Mouse (Mus musculus) mouse embryonic stem cell (cell line): ENCODE results near the gene Rep15.

Experiments used
- in situ Hi-C, 2 experiments: fragments of 300-500 bp; cut with MboI; formaldehyde crosslinking; loops; 1 replicate in 1 of 2; 3 replicates in 1 of 2; pipeline ENCODE4 v1.14.3; 2019 to 2020; ENCODE audit warnings: low sequenced_read_pairs in 2 of 2, low pct_unique_long_range_greater_than_20kb in 1 of 2, mixed read lengths in 1 of 2; ENCODE audit not compliant: unreplicated experiment in 1 of 2

The Rep15 gene

DNA sequence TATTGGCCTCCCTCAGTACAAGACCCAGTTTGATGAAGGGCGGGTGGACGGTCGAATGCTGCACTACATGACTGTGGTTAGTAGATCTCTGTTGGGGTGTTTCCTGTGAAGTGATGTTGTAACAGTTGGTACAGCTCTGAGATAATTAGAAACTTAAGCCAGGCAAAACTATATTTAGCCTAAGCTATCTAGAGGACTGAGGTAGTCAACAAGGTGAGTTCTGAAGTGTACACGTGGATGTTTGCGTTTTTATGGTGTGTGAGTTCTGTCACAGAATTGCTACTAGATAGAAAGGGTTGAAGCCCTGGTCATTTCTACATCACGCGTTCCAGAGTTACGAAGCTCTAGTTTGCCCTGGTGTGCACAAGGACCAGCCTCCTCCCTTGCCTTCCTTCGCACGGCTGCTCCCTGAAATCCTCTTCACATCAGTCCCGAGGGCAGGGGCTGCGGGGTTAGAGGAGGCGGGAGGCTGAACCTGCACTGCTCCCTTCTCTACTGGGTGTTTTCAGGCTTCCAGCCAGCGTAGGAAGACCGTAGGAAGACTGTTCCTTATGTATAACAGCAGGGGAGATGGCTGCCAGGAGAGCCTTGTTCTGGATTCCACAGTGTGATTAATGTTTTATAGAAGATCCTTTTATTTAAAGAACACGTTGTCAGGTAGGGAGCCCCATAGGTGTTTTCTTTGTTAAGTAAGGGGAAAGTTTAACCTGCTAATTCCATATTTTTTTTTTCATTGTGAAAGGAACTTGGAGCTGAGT lies 9.8 kb upstream of the Rep15 start:
- in situ Hi-C loops: loop anchor here in 1 of 2 experiments (25.0 kb wide), 2 partner anchors 215 to 790 kb away; no protein-coding TSS in a partner anchor

DNA sequence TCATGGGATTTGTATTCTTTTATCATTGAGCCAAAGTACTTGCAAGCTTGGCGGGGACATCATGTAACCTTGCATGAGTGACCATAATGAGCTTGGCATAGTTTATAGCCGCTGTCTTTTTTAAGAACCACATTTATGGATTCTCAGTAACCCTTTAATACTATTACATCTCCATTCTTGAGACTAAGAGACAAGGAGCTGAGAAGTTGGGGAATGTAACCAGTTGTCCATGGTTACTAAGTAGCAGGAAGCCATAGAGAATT lies 9.3 kb upstream of the Rep15 start:
- in situ Hi-C loops: loop anchor here in 1 of 2 experiments (25.0 kb wide), 2 partner anchors 214 to 789 kb away; no protein-coding TSS in a partner anchor

- in situ Hi-C loops: loop anchor here in 1 of 2 experiments (25.0 kb wide), 2 partner anchors 214 to 789 kb away; no protein-coding TSS in a partner anchor
Observed at GRCm38 (mm10) chr6:147023568-147023967, 8.8 kb upstream of the Rep15 start.

DNA sequence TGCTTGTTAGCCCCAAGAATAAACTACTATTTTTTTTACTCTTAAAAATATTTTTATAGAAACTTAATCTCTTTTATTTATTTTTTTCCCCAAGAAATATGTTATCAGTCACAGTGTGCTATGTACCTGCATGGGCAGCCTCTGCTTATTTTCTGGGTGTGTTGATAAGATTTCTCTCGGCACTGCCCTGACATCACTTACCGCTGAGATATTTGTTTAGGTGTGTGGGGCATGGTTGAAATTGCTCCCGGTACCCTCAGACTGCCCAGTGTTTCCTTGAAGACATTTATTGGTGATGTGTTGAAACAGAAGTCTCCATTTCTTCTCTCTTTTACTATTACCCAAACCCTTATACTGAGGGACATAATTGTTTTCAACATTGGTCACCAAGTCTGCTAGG lies 7.6 kb upstream of the Rep15 start:
- in situ Hi-C loops: loop anchor here in 1 of 2 experiments (25.0 kb wide), 2 partner anchors 213 to 788 kb away; no protein-coding TSS in a partner anchor

- in situ Hi-C loops: no loop called here
Observed at GRCm38 (mm10) chr6:147028396-147028795, 4.0 kb upstream of the Rep15 start.

DNA sequence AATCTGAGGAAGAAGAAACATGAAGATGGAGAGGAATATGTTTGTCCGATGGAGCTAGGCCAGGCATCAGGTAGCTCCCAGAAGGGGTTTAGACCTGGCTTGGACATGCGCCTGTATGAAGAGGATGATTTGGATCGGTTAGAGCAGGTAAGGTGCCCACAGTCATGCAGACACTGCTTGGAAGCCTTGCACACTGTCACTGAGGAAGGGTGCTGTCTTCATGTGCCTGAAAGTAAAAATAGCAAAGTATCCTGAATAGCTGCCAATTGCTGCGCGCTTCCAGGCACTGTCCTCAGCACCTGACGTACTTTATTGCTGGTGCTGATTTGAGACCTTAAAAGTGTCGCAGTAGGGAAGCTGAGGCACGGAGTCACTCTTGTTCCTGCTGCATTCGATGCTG lies 2.8 kb upstream of the Rep15 start:
- in situ Hi-C loops: no loop called here

DNA sequence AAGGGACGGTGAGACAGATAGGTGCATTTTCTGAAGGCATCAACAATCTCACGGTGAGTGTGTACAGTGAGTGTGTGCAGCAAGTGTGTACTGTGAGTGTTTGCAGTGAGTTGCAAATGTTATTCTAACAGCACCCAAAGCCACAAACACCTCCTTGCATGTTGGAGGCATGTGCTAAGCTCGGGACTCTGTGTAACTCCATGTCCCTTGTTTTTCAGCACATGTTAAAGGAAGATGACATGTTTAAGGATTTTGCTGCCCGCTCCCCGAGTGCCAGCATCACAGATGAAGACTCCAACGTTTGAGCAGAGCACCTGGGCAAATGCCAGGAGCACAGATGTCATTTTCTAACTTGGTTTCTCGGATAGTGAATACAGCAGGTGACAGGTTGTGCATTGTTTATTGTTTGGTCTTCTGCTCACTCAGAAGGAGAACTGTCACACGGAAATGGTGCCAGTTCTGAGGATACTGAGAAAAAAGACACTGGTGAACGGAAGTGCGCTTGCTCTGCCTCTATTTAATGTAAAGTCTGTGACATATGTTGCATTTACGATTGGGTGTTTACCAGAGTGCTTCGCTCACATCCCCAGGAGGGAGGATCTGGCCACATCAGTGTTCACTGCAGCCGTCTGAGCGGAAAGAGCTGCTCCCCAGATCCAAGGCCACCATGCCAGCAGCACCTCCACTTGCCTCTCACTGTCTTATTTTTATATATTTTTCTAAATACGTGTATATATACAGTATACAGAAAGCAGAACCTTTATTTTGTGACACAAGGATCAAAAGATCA lies 2.1 kb upstream of the Rep15 start:
- in situ Hi-C loops: no loop called here

DNA sequence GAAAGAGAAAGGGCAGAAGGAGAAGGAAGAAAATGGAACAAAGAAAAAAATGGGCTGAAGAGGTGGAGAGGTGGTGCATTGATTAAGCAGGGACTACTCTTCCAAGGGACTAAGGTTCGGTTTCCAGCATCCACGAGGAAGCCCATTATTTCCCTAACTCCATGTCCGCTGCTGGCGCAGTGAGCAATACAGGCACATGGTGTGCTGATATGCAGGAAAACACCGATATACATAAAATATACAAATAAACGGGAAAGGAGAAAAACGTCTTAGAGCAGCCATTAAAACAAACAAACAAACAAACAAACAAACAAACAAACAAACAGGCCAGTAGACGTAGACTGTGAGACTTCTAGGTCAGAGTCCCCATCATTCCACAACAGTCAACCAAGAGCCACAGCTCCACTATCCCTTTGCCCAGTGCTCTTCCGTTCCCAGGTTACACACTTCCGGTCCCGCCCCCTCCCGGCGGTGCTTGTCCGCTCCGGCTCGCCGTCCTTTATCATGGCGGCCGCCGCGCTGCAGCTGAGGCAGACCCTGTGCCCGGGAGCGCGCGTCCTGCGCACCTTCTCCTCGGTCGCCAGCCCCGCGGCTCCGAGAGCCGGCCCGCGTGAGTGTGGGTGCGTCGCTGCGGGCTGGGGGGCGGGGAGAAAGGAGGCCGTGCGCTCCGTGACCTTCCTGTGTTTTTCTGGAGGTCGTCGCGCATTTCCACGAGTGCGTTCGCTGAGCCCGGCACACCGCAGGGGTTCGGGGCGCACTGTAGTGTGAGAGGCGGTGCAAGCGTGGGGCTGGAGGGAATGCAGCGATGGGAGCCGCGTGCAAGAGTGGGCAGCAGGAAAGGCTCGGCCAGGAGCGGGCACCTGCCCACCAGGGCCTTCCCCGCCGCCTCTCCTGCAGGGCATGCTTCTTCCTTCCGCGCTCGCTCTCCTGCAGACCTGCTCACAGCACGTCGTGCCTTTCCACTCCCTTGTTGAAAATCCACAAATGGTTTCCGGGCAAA lies 10.2 kb downstream of the Rep15 start, which contains the start of gene Mrps35:
Gene Mrps35, plus strand, starts transcription at position 474 of the 1,000 bp plus-strand sequence.
- in situ Hi-C loops: no loop called here

DNA sequence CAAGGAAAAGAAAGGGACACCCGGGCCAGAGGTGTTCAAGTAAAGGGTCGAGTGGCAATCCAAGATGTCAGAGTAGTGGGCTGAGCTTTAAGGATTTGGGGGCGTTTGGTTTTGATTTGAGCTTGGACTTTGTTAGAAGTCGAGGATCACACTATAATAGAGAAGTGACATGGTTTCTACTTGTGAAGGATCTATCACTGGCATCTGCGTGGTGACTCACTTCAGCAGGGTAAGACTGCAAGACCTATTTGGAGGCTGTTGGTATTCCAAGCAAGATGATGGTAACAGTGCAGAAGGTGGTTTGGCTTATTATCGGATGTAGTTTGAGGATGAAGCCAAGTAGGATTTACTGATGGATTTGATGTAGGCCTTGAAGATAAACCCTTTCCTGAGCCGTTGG lies 11.2 kb downstream of the Rep15 start:
- in situ Hi-C loops: no loop called here

- in situ Hi-C loops: no loop called here
Observed at GRCm38 (mm10) chr6:147049239-147049805, 16.9 kb downstream of the Rep15 start.

- in situ Hi-C loops: no loop called here
Observed at GRCm38 (mm10) chr6:147051666-147052065, 19.3 kb downstream of the Rep15 start.

- in situ Hi-C loops: no loop called here
Observed at GRCm38 (mm10) chr6:147052440-147052839, 20.1 kb downstream of the Rep15 start.

DNA sequence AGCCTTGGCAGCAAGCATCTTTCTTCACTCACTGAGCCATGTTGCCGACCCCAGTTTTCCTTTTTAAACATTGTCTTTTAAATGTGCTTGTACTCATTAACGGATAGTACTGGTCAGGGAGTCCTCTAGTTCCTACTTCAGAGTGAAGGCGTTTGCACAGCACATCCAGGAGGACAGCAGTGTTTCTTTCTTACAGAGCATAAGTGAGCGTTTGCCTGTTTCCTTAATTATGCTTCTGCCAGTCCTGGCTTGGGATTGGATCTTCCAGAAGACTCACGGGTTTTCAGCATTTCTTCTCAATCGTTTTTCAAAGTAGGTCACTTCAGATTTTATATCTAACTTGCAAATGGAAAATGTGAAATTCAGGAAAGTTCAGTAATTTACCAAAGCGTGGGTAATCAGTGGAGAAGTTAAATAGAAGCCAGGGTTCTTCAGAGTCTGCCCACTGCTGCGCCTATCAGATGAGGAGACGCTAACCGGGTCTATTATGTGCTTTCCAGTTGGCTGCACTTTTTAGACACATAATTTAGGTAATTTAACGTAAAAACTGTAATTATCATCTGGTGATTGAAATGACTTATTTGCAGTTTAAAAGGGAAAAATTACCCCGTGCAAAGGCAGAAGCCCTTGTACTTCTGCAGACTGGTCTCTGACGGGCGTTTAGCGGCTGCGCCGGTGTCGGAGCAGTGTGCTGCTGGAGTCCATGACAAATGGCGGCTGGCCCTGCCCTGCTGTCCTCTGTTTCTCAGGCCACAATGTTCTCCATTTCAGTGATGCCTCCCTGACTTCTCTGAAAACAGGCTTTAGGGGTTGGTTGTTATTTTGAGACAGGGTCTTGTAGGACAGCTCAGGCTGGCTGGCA lies 21.6 kb downstream of the Rep15 start:
- in situ Hi-C loops: no loop called here

GRCm38 (mm10) chr6:147055374-147055977 lies 23.1 kb downstream of the Rep15 start:
- in situ Hi-C loops: no loop called here

DNA sequence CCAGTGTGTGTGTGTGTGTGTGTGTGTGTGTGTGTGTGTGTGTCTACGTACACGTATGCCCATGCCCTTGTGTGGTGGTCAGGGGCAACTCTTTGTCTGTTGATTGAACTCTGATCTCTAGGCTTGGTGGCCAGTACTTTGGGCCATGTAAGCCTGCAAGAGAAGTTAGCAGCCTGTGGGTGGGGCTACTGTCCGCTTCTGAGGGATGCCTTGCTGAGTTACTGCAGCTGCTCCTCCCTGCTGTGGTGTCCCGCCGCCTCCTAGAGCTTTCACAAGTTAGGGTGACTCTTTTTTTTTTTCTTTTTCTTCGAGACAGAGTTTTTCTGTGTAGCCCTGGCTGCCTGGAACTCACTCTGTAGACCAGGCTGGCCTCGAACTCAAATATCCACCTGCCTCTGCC lies 26.9 kb downstream of the Rep15 start:
- in situ Hi-C loops: no loop called here

DNA sequence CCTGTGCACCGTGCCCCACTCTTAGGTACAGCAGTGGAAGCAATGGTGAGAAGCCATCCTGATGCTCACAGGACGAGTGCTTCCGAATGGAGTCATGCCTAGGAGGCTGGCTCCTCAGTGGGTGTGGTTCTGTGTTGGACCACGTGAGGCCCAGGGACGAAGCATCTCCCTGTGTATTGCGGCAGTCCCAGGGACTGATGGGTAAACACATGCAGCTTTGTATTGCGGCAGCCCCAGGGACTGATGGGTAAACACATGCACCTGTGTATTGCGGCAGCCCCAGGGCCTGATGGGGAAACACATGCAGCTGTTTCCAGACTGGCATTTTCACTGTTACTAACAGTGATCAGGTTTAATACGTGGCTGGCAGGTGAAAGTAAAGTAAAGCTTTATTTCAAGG lies 29.2 kb downstream of the Rep15 start:
- in situ Hi-C loops: no loop called here

GRCm38 (mm10) chr6:147062034-147062433 lies 29.6 kb downstream of the Rep15 start:
- in situ Hi-C loops: no loop called here
